Mouse (Mus musculus) forebrain, embryonic 16.5 days (tissue): ENCODE measurements around the gene C1d. TPM values are rescaled to one million over a fixed set of nuclear protein-coding genes. Genes with fewer than 3 reads are reported as not detected.

Source experiments
- ATAC-seq: fragments of 200-750 bp; cut with Nextera tagmentation; 2 replicates; pipeline ENCODE4 v1.8.0; 2017; ENCODE audit warnings: mild to moderate bottlenecking, moderate library complexity
- H3K27ac ChIP-seq: fragments of 300-500 bp; sonication (generic); 2 replicates; pipeline ENCODE4 v1.5.1; 2014; ENCODE audit warnings: low read length, control low read depth
- H3K27me3 ChIP-seq: fragments of 300-500 bp; sonication (generic); replicated peaks from 2 replicates; pipeline ENCODE4 v1.6.1; 2014; ENCODE audit warnings: low read length; ENCODE audit not compliant: control insufficient read depth, insufficient read depth
- H3K36me3 ChIP-seq: fragments of 300-500 bp; sonication (generic); 2 replicates; pipeline ENCODE4 v1.6.1; 2014; ENCODE audit not compliant: control insufficient read depth, insufficient read depth
- H3K4me1 ChIP-seq: fragments of 300-500 bp; sonication (generic); replicated peaks from 2 replicates; pipeline ENCODE4 v1.6.1; 2014; ENCODE audit warnings: low read length; ENCODE audit not compliant: control insufficient read depth, insufficient read depth
- H3K4me2 ChIP-seq: fragments of 300-500 bp; sonication (generic); 2 replicates; pipeline ENCODE4 v1.6.1; 2014; ENCODE audit warnings: mild to moderate bottlenecking, low read length, control low read depth
- H3K4me3 ChIP-seq: fragments of 300-500 bp; sonication (generic); replicated peaks from 2 replicates; pipeline ENCODE4 v1.5.1; 2014; ENCODE audit warnings: mild to moderate bottlenecking, low read length, control low read depth
- H3K9ac ChIP-seq: fragments of 300-500 bp; sonication (generic); replicated peaks from 2 replicates; pipeline ENCODE4 v1.6.1; 2014; ENCODE audit warnings: low read depth, low read length, control low read depth
- H3K9me3 ChIP-seq: fragments of 300-500 bp; sonication (generic); 2 replicates; pipeline ENCODE4 v1.6.1; 2016; ENCODE audit warnings: low read length; ENCODE audit not compliant: control insufficient read depth
- polyA plus RNA-seq: library from polyadenylated mRNA; unstranded; fragments of >200 nt; fragmentation: Nextera tagmentation; extraction: Ambion mirVana; gene quantifications from 2 replicates; pipeline ENCODE4 v1.2.1, GENCODE M21; 2015

Gene C1d
- polyA plus RNA-seq, 1 experiment from 2014 or later = 111 TPM

DNA sequence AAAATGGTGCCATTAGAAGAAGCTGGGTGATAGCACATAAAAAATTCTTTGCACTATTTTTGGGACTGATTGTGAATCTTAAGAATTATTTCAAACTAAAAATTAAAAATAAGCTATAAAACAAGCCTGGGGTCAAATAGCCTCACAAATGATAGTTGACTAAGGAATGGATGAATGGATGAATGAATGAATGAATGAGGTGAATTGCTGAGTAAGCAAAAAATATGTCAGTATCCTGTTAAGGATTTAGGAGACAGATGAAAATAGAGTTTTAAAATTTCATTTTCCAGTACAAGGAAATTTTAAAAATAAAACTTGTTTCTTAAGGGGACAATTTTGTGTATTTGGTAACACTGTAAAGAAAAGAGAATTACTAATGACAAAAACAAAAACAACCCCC lies 50.1 kb downstream of the C1d start:
- Histone ChIP-seq H3K4me2 (no peak overlapping the region), H3K9ac (no peak overlapping the region), H3K27me3 (peaks cover 3% of the 10 kb centered on the region; the same call in 1 of the 2 replicates), H3K27ac (no peak overlapping the region), H3K36me3 (no peaks in the 10 kb centered on the region), H3K4me3 (no peak overlapping the region), H3K9me3 (no peaks in the 10 kb centered on the region), H3K4me1 (peaks cover 8% of the 10 kb centered on the region; the same call in 1 of the 2 replicates)
- no peak for ATAC-seq

Other genes with a start within 250 kb of the C1d start
- 133 and 160 TPM in 2 replicates for gene Cnrip1, start 206.0 kb upstream of the C1d start, polyA plus RNA-seq
- 3.2 and 3.3 TPM in 2 replicates for gene Plek, start 205.2 kb upstream of the C1d start, polyA plus RNA-seq
- gene Ppp3r1, start 98.3 kb upstream of the C1d start, polyA plus RNA-seq = 182 and 194 TPM in 2 replicates
- 17.5 and 19.4 TPM in 2 replicates for gene Wdr92, start 75.5 kb upstream of the C1d start, polyA plus RNA-seq
- gene Pno1, start 46.0 kb upstream of the C1d start, polyA plus RNA-seq = 44.7 and 47.7 TPM in 2 replicates